9 mouse cellular contexts compared by ENCODE assay signal in the genomic region with DNA sequence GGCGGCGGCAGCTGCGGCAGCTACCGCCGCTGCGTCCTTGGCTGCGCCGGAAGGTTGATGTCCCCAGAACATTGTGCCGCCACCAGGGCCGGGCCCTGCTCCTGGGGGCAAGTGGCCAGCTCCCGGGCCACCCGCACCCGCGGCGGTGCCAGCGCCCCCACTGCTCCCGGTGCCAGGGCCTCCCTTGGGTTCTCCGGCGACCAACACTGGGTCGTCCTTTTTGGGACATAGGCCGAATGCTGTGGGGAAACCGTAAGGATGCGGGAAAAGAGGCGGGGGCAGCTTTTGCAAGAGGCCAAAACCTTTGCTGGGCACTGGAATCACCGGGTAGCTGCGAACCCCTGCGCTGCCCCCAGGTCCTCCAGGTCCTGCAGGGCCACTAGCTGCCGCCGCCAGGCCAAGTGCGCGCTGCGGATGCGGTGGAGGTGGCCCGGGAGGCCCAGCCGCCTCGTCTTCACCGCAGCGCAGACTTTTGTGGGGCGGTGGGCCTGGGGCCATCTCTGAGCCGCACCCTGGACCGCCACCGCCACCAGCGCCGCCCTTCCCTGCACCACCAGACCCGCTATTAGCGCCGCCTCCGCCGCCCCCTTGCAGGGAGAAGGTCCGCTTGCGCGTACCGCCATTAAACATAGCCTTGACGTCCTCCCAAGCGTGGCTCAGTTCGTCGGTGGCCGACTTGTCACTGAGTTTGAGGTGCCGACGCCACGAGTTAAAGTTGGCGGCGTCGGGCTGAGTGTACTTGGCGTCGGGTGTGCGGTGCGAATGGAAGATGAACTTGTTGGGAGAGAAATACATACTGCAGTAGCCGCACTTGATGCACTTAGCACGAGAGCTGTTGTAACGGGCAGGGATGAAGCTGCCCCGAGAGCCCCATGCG. TPM values are rescaled to one million over a fixed set of nuclear protein-coding genes. Genes with fewer than 3 reads are reported as not detected.
DNase-seq lines count a peak whose midpoint lies in the region; ATAC-seq and TF ChIP-seq lines count a peak whose summit lies in the region.
"Had no signal": no experiment of that assay in that cellular context is flagged by ENCODE, and none has a peak within 500 bp of the region (broad histone marks: within the 10 kb centered on the region; RNA-seq: fewer than 3 reads in every experiment).

No protein-coding gene starts in this region.

- H3K27ac ChIP-seq in gastrocnemius, adult 2 months = no peak overlapping the region
- H3K27ac ChIP-seq in hindbrain, embryonic 12.5 days = peak overlapping the region; percentile 88
- H3K27ac ChIP-seq in midbrain, embryonic 13.5 days = no peak overlapping the region

- H3K4me1 ChIP-seq in G1E (ENCODE audit: insufficient read depth, low read depth, low read length) = no peaks in the 10 kb centered on the region
- H3K4me1 ChIP-seq in hindbrain, embryonic 12.5 days = peaks cover 58% of the 10 kb centered on the region
- H3K4me1 ChIP-seq in midbrain, embryonic 13.5 days (replicated peaks) = peaks cover 74% of the 10 kb centered on the region

- intact Hi-C loops in gastrocnemius, adult 2 months (cut with DNase I) = no loop called here

- peak overlapping the region; percentile 73 for H3K9ac ChIP-seq in hindbrain, embryonic 12.5 days
- H3K9ac ChIP-seq in midbrain, embryonic 13.5 days (replicated peaks) = no peak overlapping the region

- 2% methylated on average over 73 of the region's 73 CpGs for WGBS in hindbrain, embryonic 12.5 days
- WGBS in midbrain, embryonic 13.5 days = 2% methylated on average over 67 of the region's 73 CpGs

- no peak for ATAC-seq in G1E (ENCODE audit: extremely low read depth, insufficient number of reproducible peaks, low FRiP score, poor library complexity, severe bottlenecking)
- ATAC-seq in hindbrain, embryonic 12.5 days (ENCODE audit: low FRiP score) = no peak
- ATAC-seq in midbrain, embryonic 13.5 days = no peak
- ATAC-seq: inflammation-experienced regulatory T-cells, adult 6 months had no signal

- no peak for DNase-seq in gastrocnemius, adult 2 months
- no peak for DNase-seq in gastrocnemius, postnatal 10 days
- no peak for DNase-seq in G1E (ENCODE audit: low spot score)
- no peak for DNase-seq in adrenal gland, adult 8-10 months
- DNase-seq in ovary, postnatal 36 days (ENCODE audit: low spot score) = no peak
- no peak for DNase-seq in layer of hippocampus, postnatal 14 days (ENCODE audit: low spot score in 2 of 2)

- no peak for TF ChIP-seq CTCF in gastrocnemius, adult 2 months (IDR thresholded peaks at IDR 0.05)
- TF ChIP-seq CTCF in G1E (IDR thresholded peaks at IDR 0.05; ENCODE audit: low read depth, low read length) = no peak

- peak overlapping the region; percentile 58 for H3K4me3 ChIP-seq in gastrocnemius, adult 2 months
- peak overlapping the region; percentile 38; the same call in 1 of the 2 replicates for H3K4me3 ChIP-seq in G1E (ENCODE audit: low read depth, low read length)
- H3K4me3 ChIP-seq in hindbrain, embryonic 12.5 days = peak overlapping the region; percentile 49
- peak overlapping the region; percentile 43 for H3K4me3 ChIP-seq in midbrain, embryonic 13.5 days (replicated peaks)

- H3K36me3 ChIP-seq in G1E (replicated peaks) = no peaks in the 10 kb centered on the region
- no peaks in the 10 kb centered on the region for H3K36me3 ChIP-seq in hindbrain, embryonic 12.5 days
- H3K36me3 ChIP-seq in midbrain, embryonic 13.5 days = no peaks in the 10 kb centered on the region

- H3K9me3 ChIP-seq in G1E (replicated peaks) = peaks cover 80% of the 10 kb centered on the region
- no peaks in the 10 kb centered on the region for H3K9me3 ChIP-seq in hindbrain, embryonic 12.5 days (replicated peaks)
- no peaks in the 10 kb centered on the region for H3K9me3 ChIP-seq in midbrain, embryonic 13.5 days

- peaks cover 24% of the 10 kb centered on the region for H3K27me3 ChIP-seq in G1E (ENCODE audit: insufficient read depth, low read length)
- peaks cover 100% of the 10 kb centered on the region for H3K27me3 ChIP-seq in hindbrain, embryonic 12.5 days
- H3K27me3 ChIP-seq in midbrain, embryonic 13.5 days = peaks cover 100% of the 10 kb centered on the region

- peak overlapping the region; percentile 79 for H3K4me2 ChIP-seq in hindbrain, embryonic 12.5 days (replicated peaks)
- peak overlapping the region; percentile 41 for H3K4me2 ChIP-seq in midbrain, embryonic 13.5 days (replicated peaks)

RNA-seq across cellular contexts. Expression of a gene that starts 3.3 kb away (rescaled TPM):
- total RNA-seq in gastrocnemius, adult 2 months (2021) = under 1 TPM in 1 of 2 experiments, not detected in 1; 0.10 TPM
- total RNA-seq in gastrocnemius, postnatal 10 days (2021) = under 1 TPM in 1 of 2 experiments, not detected in 1; 0.09 TPM
- total RNA-seq in G1E (2014; fragmentation: Nextera tagmentation) (not detected in 2 replicates), G1E (2017) (0.05 and 0.06 TPM in 2 replicates)
- 0.02 TPM in 1 of 2 replicates, not detected in the other for polyA plus RNA-seq in G1E (2012)
- polyA plus RNA-seq in hindbrain, embryonic 12.5 days (2016; fragmentation: Nextera tagmentation; extraction: Ambion mirVana) = 24.0 and 27.1 TPM in 2 replicates
- 1.7 and 2.0 TPM in 2 replicates for polyA plus RNA-seq in midbrain, embryonic 13.5 days (2015; fragmentation: Nextera tagmentation; extraction: Ambion mirVana)
- under 1 TPM; 0.06 to 0.18 (median 0.12) TPM for total RNA-seq in adrenal gland, adult 8-10 months (2022)
- total RNA-seq in layer of hippocampus, postnatal 14 days (2021) = under 1 TPM; 0.09 to 0.57 TPM
- polyA plus RNA-seq: inflammation-experienced regulatory T-cells, adult 6 months had no signal
